Mouse (Mus musculus): Measurements from ENCODE around the gene Arhgap17. TPM values are rescaled to one million over a fixed set of nuclear protein-coding genes. Genes with fewer than 3 reads are reported as not detected.

Gene Arhgap17
- polyA plus RNA-seq, 1 experiment, result 8.2 TPM

DNA sequence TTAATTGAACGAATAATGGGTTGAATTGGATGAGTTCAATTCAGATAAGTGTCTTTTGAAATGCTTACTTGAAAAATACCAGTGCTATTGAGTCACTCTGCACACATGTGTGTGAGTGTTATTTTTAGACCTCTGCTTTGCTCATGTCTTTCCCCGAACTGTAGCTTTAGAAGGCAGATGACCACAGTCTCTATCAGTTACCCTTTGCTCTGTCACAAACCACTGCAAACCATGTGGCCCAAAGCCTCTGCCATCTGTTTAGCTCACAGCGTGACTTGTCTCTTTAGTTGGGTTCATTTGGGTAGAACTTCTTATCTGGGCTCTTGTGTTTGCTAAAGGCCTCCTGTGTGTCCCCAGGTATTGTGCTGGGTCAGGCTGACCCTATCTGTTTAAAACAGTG is 35.9 kb upstream of the Arhgap17 start:
- Histone ChIP-seq H3K4me3 (ENCODE audit: control insufficient read depth, low read depth, low read length) (no peak overlapping the region), H3K27me3 (ENCODE audit: control insufficient read depth, insufficient read depth, low read length) (no peaks in the 10 kb centered on the region), H3K36me3 (ENCODE audit: control insufficient read depth, insufficient read depth, low read length) (peaks cover 2% of the 10 kb centered on the region; the same call in 1 of the 2 replicates), H3K27ac (ENCODE audit: control insufficient read depth, insufficient read depth, low read depth, low read length) (no peak overlapping the region), H3K4me1 (ENCODE audit: control insufficient read depth, insufficient read depth, low read length) (no peaks in the 10 kb centered on the region)
- TF ChIP-seq POLR2A (IDR thresholded peaks at IDR 0.05; ENCODE audit: control insufficient read depth, low read depth, low read length) (no peak), CTCF (IDR thresholded peaks at IDR 0.05; ENCODE audit: control insufficient read depth, insufficient read depth, insufficient replicate concordance, low read depth, low read length) (no peak)

DNA sequence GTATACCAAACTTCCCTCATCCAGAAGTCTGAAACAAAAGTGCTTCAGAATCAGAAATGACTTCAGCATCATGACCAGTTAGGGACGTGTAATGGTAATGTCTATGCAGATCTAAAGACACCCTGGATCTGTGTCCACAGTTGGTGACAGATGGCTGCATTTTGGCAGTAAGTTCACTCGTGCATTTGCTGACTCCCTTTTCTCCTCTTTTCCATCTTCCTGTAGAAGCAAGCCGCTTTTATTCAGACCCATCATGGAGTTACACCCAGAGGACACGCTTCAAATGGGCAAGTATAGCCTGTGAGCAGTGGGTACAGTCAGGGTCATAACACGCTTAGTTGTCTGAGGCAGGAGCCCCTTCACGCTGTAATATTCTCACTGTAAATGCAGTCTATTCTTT is 34.5 kb upstream of the Arhgap17 start:
- no peak overlapping the region for H3K4me3 ChIP-seq (ENCODE audit: control insufficient read depth, low read depth, low read length)
- TF ChIP-seq CTCF (IDR thresholded peaks at IDR 0.05; ENCODE audit: control insufficient read depth, insufficient read depth, insufficient replicate concordance, low read depth, low read length), result no peak
- no peak for TF ChIP-seq POLR2A (IDR thresholded peaks at IDR 0.05; ENCODE audit: control insufficient read depth, low read depth, low read length)
- H3K27me3 ChIP-seq (ENCODE audit: control insufficient read depth, insufficient read depth, low read length), result no peaks in the 10 kb centered on the region
- no peak overlapping the region for H3K27ac ChIP-seq (ENCODE audit: control insufficient read depth, insufficient read depth, low read depth, low read length)
- no peaks in the 10 kb centered on the region for H3K4me1 ChIP-seq (ENCODE audit: control insufficient read depth, insufficient read depth, low read length)
- H3K36me3 ChIP-seq (ENCODE audit: control insufficient read depth, insufficient read depth, low read length), result peaks cover 2% of the 10 kb centered on the region; the same call in 1 of the 2 replicates

DNA sequence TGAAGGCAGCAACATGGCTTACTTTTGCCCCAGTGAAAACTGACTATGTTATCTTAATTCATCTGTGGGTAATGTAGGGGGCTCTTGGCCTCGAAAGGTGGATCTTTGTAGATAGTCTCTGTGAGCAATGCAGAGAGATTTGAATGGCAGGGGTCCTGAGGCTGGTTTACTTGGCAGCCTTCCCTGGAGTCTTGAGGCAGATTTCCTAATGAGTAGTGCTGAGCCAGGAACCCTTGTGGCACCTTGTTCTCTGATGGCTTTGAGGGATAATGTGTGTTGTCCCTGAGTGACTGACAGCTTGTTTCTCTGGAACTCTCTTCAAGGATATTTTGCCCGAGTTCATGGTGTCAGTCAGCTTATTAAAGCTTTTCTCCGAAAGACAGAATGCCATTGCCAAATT is 31.4 kb upstream of the Arhgap17 start:
- Histone ChIP-seq H3K36me3 (ENCODE audit: control insufficient read depth, insufficient read depth, low read length) (peaks cover 2% of the 10 kb centered on the region; the same call in 1 of the 2 replicates), H3K4me1 (ENCODE audit: control insufficient read depth, insufficient read depth, low read length) (no peaks in the 10 kb centered on the region), H3K4me3 (ENCODE audit: control insufficient read depth, low read depth, low read length) (no peak overlapping the region), H3K27me3 (ENCODE audit: control insufficient read depth, insufficient read depth, low read length) (no peaks in the 10 kb centered on the region), H3K27ac (ENCODE audit: control insufficient read depth, insufficient read depth, low read depth, low read length) (no peak overlapping the region)
- no peak for TF ChIP-seq POLR2A (IDR thresholded peaks at IDR 0.05; ENCODE audit: control insufficient read depth, low read depth, low read length)
- TF ChIP-seq CTCF (IDR thresholded peaks at IDR 0.05; ENCODE audit: control insufficient read depth, insufficient read depth, insufficient replicate concordance, low read depth, low read length), result no peak

GRCm38 (mm10) chr7:123399286-123399685 is 29.6 kb upstream of the Arhgap17 start:
- H3K4me1 ChIP-seq (ENCODE audit: control insufficient read depth, insufficient read depth, low read length), result no peaks in the 10 kb centered on the region
- peaks cover 1% of the 10 kb centered on the region; the same call in 1 of the 2 replicates for H3K36me3 ChIP-seq (ENCODE audit: control insufficient read depth, insufficient read depth, low read length)
- H3K4me3 ChIP-seq (ENCODE audit: control insufficient read depth, low read depth, low read length), result no peak overlapping the region
- no peaks in the 10 kb centered on the region for H3K27me3 ChIP-seq (ENCODE audit: control insufficient read depth, insufficient read depth, low read length)
- no peak for TF ChIP-seq POLR2A (IDR thresholded peaks at IDR 0.05; ENCODE audit: control insufficient read depth, low read depth, low read length)
- no peak for TF ChIP-seq CTCF (IDR thresholded peaks at IDR 0.05; ENCODE audit: control insufficient read depth, insufficient read depth, insufficient replicate concordance, low read depth, low read length)
- no peak overlapping the region for H3K27ac ChIP-seq (ENCODE audit: control insufficient read depth, insufficient read depth, low read depth, low read length)

DNA sequence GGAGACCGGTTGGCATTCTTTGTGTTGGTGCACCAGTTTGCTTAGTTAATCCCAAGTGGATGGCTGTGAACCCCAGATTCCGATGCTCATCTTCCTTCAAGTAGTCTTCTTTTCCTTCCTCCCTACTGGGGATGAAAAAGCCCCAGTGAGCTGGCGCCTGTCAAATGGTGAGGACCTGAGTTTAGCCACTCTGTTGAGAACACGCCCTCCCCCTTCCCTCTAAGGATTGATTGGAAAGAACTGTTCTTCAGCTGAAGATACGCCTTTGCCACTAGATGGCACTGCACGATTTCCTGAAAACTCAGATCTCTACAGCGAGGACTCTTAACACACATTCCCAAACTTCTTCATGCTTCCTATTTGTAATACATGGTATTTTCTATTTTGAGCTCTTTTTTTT is 29.1 kb upstream of the Arhgap17 start:
- H3K36me3 ChIP-seq (ENCODE audit: control insufficient read depth, insufficient read depth, low read length), result no peaks in the 10 kb centered on the region
- no peaks in the 10 kb centered on the region for H3K4me1 ChIP-seq (ENCODE audit: control insufficient read depth, insufficient read depth, low read length)
- H3K27me3 ChIP-seq (ENCODE audit: control insufficient read depth, insufficient read depth, low read length), result no peaks in the 10 kb centered on the region
- no peak overlapping the region for H3K4me3 ChIP-seq (ENCODE audit: control insufficient read depth, low read depth, low read length)
- H3K27ac ChIP-seq (ENCODE audit: control insufficient read depth, insufficient read depth, low read depth, low read length), result no peak overlapping the region
- TF ChIP-seq POLR2A (IDR thresholded peaks at IDR 0.05; ENCODE audit: control insufficient read depth, low read depth, low read length), result no peak

- Histone ChIP-seq H3K4me1 (ENCODE audit: control insufficient read depth, insufficient read depth, low read length) (no peaks in the 10 kb centered on the region), H3K36me3 (ENCODE audit: control insufficient read depth, insufficient read depth, low read length) (no peaks in the 10 kb centered on the region), H3K4me3 (ENCODE audit: control insufficient read depth, low read depth, low read length) (no peak overlapping the region), H3K27ac (ENCODE audit: control insufficient read depth, insufficient read depth, low read depth, low read length) (no peak overlapping the region), H3K27me3 (ENCODE audit: control insufficient read depth, insufficient read depth, low read length) (no peaks in the 10 kb centered on the region)
- no peak for TF ChIP-seq POLR2A (IDR thresholded peaks at IDR 0.05; ENCODE audit: control insufficient read depth, low read depth, low read length)
- no peak for TF ChIP-seq CTCF (IDR thresholded peaks at IDR 0.05; ENCODE audit: control insufficient read depth, insufficient read depth, insufficient replicate concordance, low read depth, low read length)
Measured at GRCm38 (mm10) chr7:123397931-123398330, 28.2 kb upstream of the Arhgap17 start.

GRCm38 (mm10) chr7:123397369-123397768 is 27.7 kb upstream of the Arhgap17 start:
- no peak overlapping the region for H3K27ac ChIP-seq (ENCODE audit: control insufficient read depth, insufficient read depth, low read depth, low read length)
- no peak for TF ChIP-seq POLR2A (IDR thresholded peaks at IDR 0.05; ENCODE audit: control insufficient read depth, low read depth, low read length)
- no peaks in the 10 kb centered on the region for H3K36me3 ChIP-seq (ENCODE audit: control insufficient read depth, insufficient read depth, low read length)
- no peaks in the 10 kb centered on the region for H3K4me1 ChIP-seq (ENCODE audit: control insufficient read depth, insufficient read depth, low read length)
- no peaks in the 10 kb centered on the region for H3K27me3 ChIP-seq (ENCODE audit: control insufficient read depth, insufficient read depth, low read length)
- no peak overlapping the region for H3K4me3 ChIP-seq (ENCODE audit: control insufficient read depth, low read depth, low read length)

DNA sequence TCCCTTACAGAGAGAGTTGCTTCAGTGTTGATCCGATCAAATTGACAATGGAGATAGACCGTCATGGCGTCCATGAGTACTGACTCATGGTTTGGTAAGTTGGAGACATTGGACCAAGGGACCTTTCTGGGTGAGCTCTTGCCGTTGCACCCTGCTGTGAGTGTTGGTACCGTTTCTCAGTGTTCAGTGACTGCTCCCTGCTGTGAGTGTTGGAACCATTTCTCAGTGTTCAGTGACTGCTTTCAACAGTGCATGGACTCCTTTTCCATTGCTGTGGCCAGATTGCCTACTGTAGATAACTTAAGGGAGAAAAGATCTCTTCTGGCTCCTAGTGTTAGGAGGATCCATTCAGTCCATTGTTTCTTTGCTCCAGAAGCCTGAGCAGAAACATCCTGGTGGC is 27.2 kb upstream of the Arhgap17 start:
- TF ChIP-seq CTCF (IDR thresholded peaks at IDR 0.05; ENCODE audit: control insufficient read depth, insufficient read depth, insufficient replicate concordance, low read depth, low read length), result no peak
- TF ChIP-seq POLR2A (IDR thresholded peaks at IDR 0.05; ENCODE audit: control insufficient read depth, low read depth, low read length), result no peak

More for the DNA sequence above, 27.2 kb upstream of the Arhgap17 start:
- Histone ChIP-seq H3K27me3 (ENCODE audit: control insufficient read depth, insufficient read depth, low read length) (no peaks in the 10 kb centered on the region), H3K4me3 (ENCODE audit: control insufficient read depth, low read depth, low read length) (no peak overlapping the region), H3K4me1 (ENCODE audit: control insufficient read depth, insufficient read depth, low read length) (no peaks in the 10 kb centered on the region), H3K36me3 (ENCODE audit: control insufficient read depth, insufficient read depth, low read length) (no peaks in the 10 kb centered on the region), H3K27ac (ENCODE audit: control insufficient read depth, insufficient read depth, low read depth, low read length) (no peak overlapping the region)
